In genomic region chr1:64956479-64956961, GRCm38 (mm10) we compare ENCODE assay signal across 8 mouse cellular contexts. TPM values are rescaled to one million over a fixed set of nuclear protein-coding genes. Genes with fewer than 3 reads are reported as not detected.
DNase-seq lines count a peak whose midpoint lies in the region; ATAC-seq and TF ChIP-seq lines count a peak whose summit lies in the region.

Plekhm3 (minus strand) TSS chr1:64956824.

- TF ChIP-seq CTCF in olfactory bulb, adult 2 months (IDR thresholded peaks at IDR 0.05; ENCODE audit: insufficient read depth, low read depth, low read length): no peak

- peak within 1 kb of the TSS; percentile 82 for H3K4me3 ChIP-seq in hindbrain, embryonic 10.5 days
- peak within 1 kb of the TSS; percentile 98 for H3K4me3 ChIP-seq in lung, embryonic 15.5 days
- peak within 1 kb of the TSS; percentile 97 for H3K4me3 ChIP-seq in olfactory bulb, adult 2 months (ENCODE audit: insufficient read depth, low read depth, low read length)

- peaks cover 7% of the 10 kb centered on the region; the same call in 1 of the 2 replicates for H3K9me3 ChIP-seq in hindbrain, embryonic 10.5 days
- no peaks in the 10 kb centered on the region for H3K9me3 ChIP-seq in lung, embryonic 15.5 days

- peak within 1 kb of the TSS; percentile 64 for H3K4me2 ChIP-seq in lung, embryonic 15.5 days

- H3K27me3 ChIP-seq in hindbrain, embryonic 10.5 days (ENCODE audit: insufficient read depth, poor library complexity, severe bottlenecking): no peaks in the 10 kb centered on the region
- no peaks in the 10 kb centered on the region for H3K27me3 ChIP-seq in lung, embryonic 15.5 days

- peak; percentile 73; the same call in 1 of the 2 replicates for TF ChIP-seq POLR2A in olfactory bulb, adult 2 months (IDR thresholded peaks at IDR 0.05; ENCODE audit: insufficient read depth, low read depth, low read length)

- peak within 1 kb of the TSS; percentile 90 for H3K9ac ChIP-seq in lung, embryonic 15.5 days

- WGBS in hindbrain, embryonic 10.5 days: under 1% methylated on average over 43 of the region's 43 CpGs
- under 1% methylated on average over 36 of the region's 43 CpGs for WGBS in lung, embryonic 15.5 days
- WGBS in olfactory bulb, adult 2 months: 1% methylated on average over 43 of the region's 43 CpGs

- H3K4me1 ChIP-seq in hindbrain, embryonic 10.5 days (replicated peaks): peaks cover 8% of the 10 kb centered on the region; the same call in 1 of the 2 replicates
- H3K4me1 ChIP-seq in lung, embryonic 15.5 days: peaks cover 5% of the 10 kb centered on the region
- peaks cover 4% of the 10 kb centered on the region; the same call in 1 of the 2 replicates for H3K4me1 ChIP-seq in olfactory bulb, adult 2 months (ENCODE audit: control insufficient read depth, insufficient read depth, low read length)

- ATAC-seq in frontal cortex, adult (ENCODE audit: low TSS enrichment): peak; percentile 97
- peak; percentile 93 for ATAC-seq in lung, embryonic 15.5 days (ENCODE audit: borderline replicate concordance, extremely low read depth, low FRiP score, low TSS enrichment)

- peak; percentile 90 for DNase-seq in MN1 (ENCODE audit: low spot score)
- peak; percentile 89 for DNase-seq in cerebellum, adult 9-10 months
- peak; percentile 90 for DNase-seq in hindbrain, embryonic 10.5 days (ENCODE audit: low spot score)
- DNase-seq in layer of hippocampus, adult 9-10 months (ENCODE audit: low spot score): peak; percentile 65
- peak; percentile 36 to 39 for DNase-seq in thymus, adult 18-20 months

- peak within 1 kb of the TSS; percentile 95 for H3K27ac ChIP-seq in hindbrain, embryonic 10.5 days
- no peak within 1 kb of the TSS for H3K27ac ChIP-seq in lung, embryonic 15.5 days
- H3K27ac ChIP-seq in olfactory bulb, adult 2 months (ENCODE audit: insufficient read depth, low read depth, low read length): peak within 1 kb of the TSS; percentile 80

- no peaks in the 10 kb centered on the region for H3K36me3 ChIP-seq in hindbrain, embryonic 10.5 days
- no peaks in the 10 kb centered on the region for H3K36me3 ChIP-seq in lung, embryonic 15.5 days

RNA-seq across cellular contexts. Expression of gene Plekhm3, which starts in this region (rescaled TPM):
- 9.2 and 9.8 TPM in 2 replicates for polyA plus RNA-seq in hindbrain, embryonic 10.5 days (2016; fragmentation: Nextera tagmentation; extraction: Ambion mirVana)
- 5.9 and 8.1 TPM in 2 replicates for polyA plus RNA-seq in lung, embryonic 15.5 days (2015; fragmentation: Nextera tagmentation; extraction: Ambion mirVana)
- not detected in 2 replicates for polyA plus RNA-seq in olfactory bulb, adult 2 months (2012; ENCODE audit: insufficient read depth, insufficient read length, low replicate concordance, missing spikeins)

Comparison
In these comparisons a context has a peak if more than half of its experiments do, and no peak if none do; other contexts are left out.
1. DNase-seq: peak in every context shown above with its lines; median percentile 90 in MN1; 90 in hindbrain, embryonic 10.5 days; 89 in cerebellum, adult 9-10 months; 65 in layer of hippocampus, adult 9-10 months; 38 in thymus, adult 18-20 months.